Mouse (Mus musculus): ENCODE measurements around the gene Bpifb4. TPM values are rescaled to one million over a fixed set of nuclear protein-coding genes. Genes with fewer than 3 reads are reported as not detected.

Gene Bpifb4
- polyA plus RNA-seq, 1 experiment from 2014 or later = not detected

- Histone ChIP-seq H3K79me2 (ENCODE audit: inconsistent target) (no peaks in the 10 kb centered on the region), H3K27ac (no peak overlapping the region), H3K4me3 (ENCODE audit: inconsistent target) (no peak overlapping the region), H3K36me3 (ENCODE audit: inconsistent target) (no peaks in the 10 kb centered on the region)
- WGBS (ENCODE audit: missing documents) = 71% methylated on average over 4 of the region's 4 CpGs
Measured at GRCm38 (mm10) chr2:153962821-153963331, 24.9 kb downstream of the Bpifb4 start.

DNA sequence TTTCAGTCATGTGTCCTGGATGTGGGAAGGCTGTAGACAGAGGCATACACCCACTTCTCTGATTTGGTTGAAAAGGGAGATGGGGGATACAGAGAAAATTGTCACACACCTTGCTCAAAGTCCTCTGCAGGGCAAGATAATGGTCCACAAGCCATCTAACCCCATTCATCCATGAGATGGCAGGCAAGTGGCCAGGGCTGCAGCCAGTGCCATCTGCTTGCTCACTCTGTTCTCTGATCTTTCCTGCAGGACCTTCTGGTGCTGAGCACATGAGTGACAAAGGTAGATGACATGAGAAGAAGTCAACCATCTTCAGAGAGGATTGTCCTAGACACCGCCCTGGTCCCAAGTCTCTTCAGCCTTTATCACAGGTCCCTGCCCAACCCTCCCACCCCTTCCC, 25.3 kb downstream of the Bpifb4 start:
- Histone ChIP-seq H3K4me3 (ENCODE audit: inconsistent target) (no peak overlapping the region), H3K36me3 (ENCODE audit: inconsistent target) (no peaks in the 10 kb centered on the region), H3K79me2 (ENCODE audit: inconsistent target) (no peaks in the 10 kb centered on the region), H3K27ac (no peak overlapping the region)
- 91% methylated on average over 1 of the region's 1 CpGs for WGBS (ENCODE audit: missing documents)

- Histone ChIP-seq H3K4me3 (ENCODE audit: inconsistent target) (no peak overlapping the region), H3K36me3 (ENCODE audit: inconsistent target) (no peaks in the 10 kb centered on the region), H3K27ac (no peak overlapping the region), H3K79me2 (ENCODE audit: inconsistent target) (no peaks in the 10 kb centered on the region)
- 87% methylated on average over 5 of the region's 5 CpGs for WGBS (ENCODE audit: missing documents)
Measured at GRCm38 (mm10) chr2:153970221-153970620, 32.2 kb downstream of the Bpifb4 start.

GRCm38 (mm10) chr2:153974582-153974981, 36.6 kb downstream of the Bpifb4 start, which contains the start of gene Bpifa6:
TSS of gene Bpifa6 (plus strand) at chr2:153974945.
- WGBS (ENCODE audit: missing documents) = 69% methylated on average over 5 of the region's 5 CpGs
- Histone ChIP-seq H3K4me3 (ENCODE audit: inconsistent target) (no peak within 1 kb of the TSS), H3K79me2 (ENCODE audit: inconsistent target) (no peaks in the 10 kb centered on the region), H3K27ac (no peak within 1 kb of the TSS), H3K36me3 (ENCODE audit: inconsistent target) (no peaks in the 10 kb centered on the region)

DNA sequence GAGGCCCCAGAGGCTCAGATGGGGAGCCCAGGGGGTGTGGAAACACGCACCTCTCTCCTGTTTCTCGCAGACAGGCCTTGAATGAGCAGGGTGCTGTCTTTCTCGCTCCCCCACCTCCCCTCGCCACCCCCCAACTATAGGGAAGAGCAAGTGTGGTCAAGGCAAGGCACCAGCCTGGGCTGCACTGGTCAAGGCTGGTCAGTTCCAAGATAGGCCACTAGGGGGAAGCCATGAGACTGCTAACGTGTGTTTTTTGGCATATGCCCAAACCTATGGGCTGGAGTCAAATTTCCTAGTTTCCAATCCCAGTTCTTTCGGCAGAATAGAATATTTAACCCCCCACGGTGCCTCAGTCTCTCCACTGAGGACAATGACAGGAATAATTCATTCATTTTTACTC, 57.8 kb downstream of the Bpifb4 start:
- Histone ChIP-seq H3K79me2 (ENCODE audit: inconsistent target) (no peaks in the 10 kb centered on the region), H3K27ac (no peak overlapping the region), H3K4me3 (ENCODE audit: inconsistent target) (no peak overlapping the region), H3K36me3 (ENCODE audit: inconsistent target) (no peaks in the 10 kb centered on the region)
- 7% methylated on average over 7 of the region's 7 CpGs for WGBS (ENCODE audit: missing documents)

DNA sequence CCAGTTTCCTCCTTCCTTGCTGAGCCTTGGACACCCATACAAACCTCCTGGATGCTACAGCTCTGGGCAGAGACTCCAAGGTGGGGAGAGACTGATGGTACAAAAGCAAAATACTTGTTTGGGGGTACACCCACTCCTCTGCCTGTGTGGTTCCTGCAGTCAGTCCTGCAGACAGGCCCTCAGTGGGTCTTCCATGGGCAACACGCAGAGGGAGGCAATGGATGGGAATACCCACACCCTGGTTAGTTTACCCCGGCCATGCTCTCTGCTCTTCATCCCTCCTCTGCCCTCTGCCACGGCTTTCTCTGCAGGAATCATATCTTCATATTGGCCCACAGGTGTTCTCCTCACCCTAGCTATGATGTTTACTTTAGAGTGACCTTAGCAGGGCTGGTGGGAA, 62.5 kb downstream of the Bpifb4 start:
- no peaks in the 10 kb centered on the region for H3K36me3 ChIP-seq (ENCODE audit: inconsistent target)
- no peak overlapping the region for H3K4me3 ChIP-seq (ENCODE audit: inconsistent target)
- WGBS (ENCODE audit: missing documents) = 69% methylated on average over 3 of the region's 3 CpGs
- H3K79me2 ChIP-seq (ENCODE audit: inconsistent target) = no peaks in the 10 kb centered on the region
- no peak overlapping the region for H3K27ac ChIP-seq

- H3K79me2 ChIP-seq (ENCODE audit: inconsistent target) = no peaks in the 10 kb centered on the region
- H3K4me3 ChIP-seq (ENCODE audit: inconsistent target) = no peak overlapping the region
- no peak overlapping the region for H3K27ac ChIP-seq
- H3K36me3 ChIP-seq (ENCODE audit: inconsistent target) = no peaks in the 10 kb centered on the region
Measured at GRCm38 (mm10) chr2:154001056-154001455, 63.0 kb downstream of the Bpifb4 start.

DNA sequence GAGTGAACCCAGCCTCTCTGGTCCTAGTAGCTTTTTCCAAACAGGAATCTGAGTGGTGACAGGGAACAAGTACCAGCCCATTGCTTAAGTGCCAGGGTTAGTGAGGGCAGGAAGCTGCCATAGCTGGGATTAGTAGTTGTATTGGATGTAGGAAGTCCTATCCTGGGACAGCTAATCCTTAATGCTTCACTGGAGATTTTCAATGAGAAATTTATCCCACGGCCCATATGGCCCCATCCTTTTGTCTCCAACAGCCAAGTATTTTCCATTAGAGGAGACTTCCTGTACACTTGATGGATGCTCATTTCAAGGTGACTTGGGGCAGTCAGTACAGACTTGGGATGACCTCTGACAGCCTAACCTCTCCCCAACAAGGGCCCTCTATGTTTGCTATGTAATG, 66.4 kb downstream of the Bpifb4 start:
- H3K79me2 ChIP-seq (ENCODE audit: inconsistent target) = no peaks in the 10 kb centered on the region
- no peak overlapping the region for H3K27ac ChIP-seq
- 92% methylated on average over 1 of the region's 1 CpGs for WGBS (ENCODE audit: missing documents)
- H3K4me3 ChIP-seq (ENCODE audit: inconsistent target) = no peak overlapping the region
- H3K36me3 ChIP-seq (ENCODE audit: inconsistent target) = no peaks in the 10 kb centered on the region

DNA sequence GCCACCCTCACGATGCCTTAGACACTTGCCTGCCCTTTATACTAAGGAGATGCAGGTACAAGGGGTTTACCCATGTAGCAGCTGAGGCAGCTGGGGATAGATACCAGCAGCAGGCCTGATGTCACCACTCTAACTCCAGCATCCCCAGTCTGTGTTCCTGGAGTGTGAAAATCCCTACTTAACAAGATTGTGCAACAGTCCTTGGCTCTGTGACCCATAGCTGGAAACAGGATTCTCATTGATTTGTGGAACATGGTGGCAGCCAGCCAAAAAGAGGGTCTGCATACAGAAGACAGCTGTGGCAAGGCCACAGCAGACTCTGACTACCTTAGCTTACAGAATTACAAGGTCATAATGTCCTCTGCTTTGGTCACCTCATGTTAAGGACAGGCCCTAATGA, 67.1 kb downstream of the Bpifb4 start:
- Histone ChIP-seq H3K27ac (no peak overlapping the region), H3K79me2 (ENCODE audit: inconsistent target) (no peaks in the 10 kb centered on the region), H3K4me3 (ENCODE audit: inconsistent target) (no peak overlapping the region), H3K36me3 (ENCODE audit: inconsistent target) (no peaks in the 10 kb centered on the region)
- WGBS (ENCODE audit: missing documents) = 100% methylated on average over 1 of the region's 1 CpGs

GRCm38 (mm10) chr2:154005734-154006133, 67.7 kb downstream of the Bpifb4 start:
- H3K4me3 ChIP-seq (ENCODE audit: inconsistent target) = no peak overlapping the region
- no peaks in the 10 kb centered on the region for H3K36me3 ChIP-seq (ENCODE audit: inconsistent target)
- 84% methylated on average over 4 of the region's 4 CpGs for WGBS (ENCODE audit: missing documents)
- no peak overlapping the region for H3K27ac ChIP-seq
- H3K79me2 ChIP-seq (ENCODE audit: inconsistent target) = no peaks in the 10 kb centered on the region

DNA sequence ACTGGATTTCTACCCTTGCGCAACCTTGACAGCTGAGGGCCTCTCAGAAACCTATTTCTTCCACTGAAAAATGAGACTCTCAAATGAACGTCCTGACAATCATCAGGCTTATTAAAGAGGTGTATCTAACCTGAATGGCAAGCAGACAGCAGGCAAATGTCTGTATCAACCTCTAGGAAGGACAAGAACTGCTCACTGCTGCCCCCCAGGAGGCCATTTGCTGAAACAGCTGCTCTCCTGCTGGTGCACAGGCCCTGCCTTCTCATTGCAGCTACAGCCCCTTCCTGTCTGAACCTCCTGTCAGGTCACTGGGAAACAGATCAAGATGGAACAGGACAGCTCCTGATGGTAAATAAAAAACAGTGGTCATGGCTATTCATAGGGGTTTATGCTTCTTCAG, 68.3 kb downstream of the Bpifb4 start:
- 88% methylated on average over 2 of the region's 2 CpGs for WGBS (ENCODE audit: missing documents)
- Histone ChIP-seq H3K36me3 (ENCODE audit: inconsistent target) (no peaks in the 10 kb centered on the region), H3K79me2 (ENCODE audit: inconsistent target) (no peaks in the 10 kb centered on the region), H3K27ac (no peak overlapping the region), H3K4me3 (ENCODE audit: inconsistent target) (no peak overlapping the region)

DNA sequence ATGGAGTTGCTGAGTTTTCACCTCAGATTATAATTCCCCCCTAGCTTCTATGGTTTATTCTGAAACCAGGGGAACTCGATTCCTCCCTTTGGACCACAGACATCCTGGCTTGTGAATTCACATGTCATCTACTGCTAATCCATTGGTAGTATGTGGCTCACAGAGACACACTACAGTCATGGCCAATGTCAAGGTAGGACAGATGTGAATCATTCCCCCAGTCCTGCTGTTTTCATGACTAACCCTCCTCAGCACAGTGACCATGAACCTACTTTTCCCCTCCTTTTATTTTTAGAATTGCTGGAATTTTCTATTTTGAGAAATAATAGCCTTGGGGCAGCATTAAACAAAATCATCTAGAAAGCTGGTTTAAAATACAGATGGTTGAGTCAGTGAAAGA, 69.4 kb downstream of the Bpifb4 start:
- 75% methylated on average over 1 of the region's 1 CpGs for WGBS (ENCODE audit: missing documents)
- H3K4me3 ChIP-seq (ENCODE audit: inconsistent target) = no peak overlapping the region
- H3K79me2 ChIP-seq (ENCODE audit: inconsistent target) = no peaks in the 10 kb centered on the region
- no peaks in the 10 kb centered on the region for H3K36me3 ChIP-seq (ENCODE audit: inconsistent target)
- no peak overlapping the region for H3K27ac ChIP-seq

- Histone ChIP-seq H3K27ac (no peak within 1 kb of the TSS), H3K79me2 (ENCODE audit: inconsistent target) (no peaks in the 10 kb centered on the region), H3K36me3 (ENCODE audit: inconsistent target) (no peaks in the 10 kb centered on the region), H3K4me3 (ENCODE audit: inconsistent target) (no peak within 1 kb of the TSS)
- WGBS (ENCODE audit: missing documents) = 83% methylated on average over 3 of the region's 3 CpGs
Measured at GRCm38 (mm10) chr2:154007965-154008364, 70.0 kb downstream of the Bpifb4 start, which contains the start of gene Bpifa2. TSS of gene Bpifa2 (plus strand) at chr2:154008265.

Data from macrophage (primary cell).